Mouse (Mus musculus) cerebellum, adult (tissue): Measurements from ENCODE around the gene Pheta2.
A peak's percentile ranks its signal among the peaks of the same experiment; 100 is the strongest.
"Not testable (repeated sequence)": the region's sequence is repeated elsewhere in the genome, so short reads cannot be mapped to it uniquely, and the experiment has no call there.

ENCODE experiments used
- ATAC-seq: cut with Nextera tagmentation; 2 replicates; pipeline ENCODE4 v1.9.2; 2017; ENCODE audit warnings: mild to moderate bottlenecking, moderate library complexity, mixed read lengths; ENCODE audit not compliant: insufficient number of reproducible peaks, low FRiP score, low TSS enrichment

Pheta2 gene

DNA sequence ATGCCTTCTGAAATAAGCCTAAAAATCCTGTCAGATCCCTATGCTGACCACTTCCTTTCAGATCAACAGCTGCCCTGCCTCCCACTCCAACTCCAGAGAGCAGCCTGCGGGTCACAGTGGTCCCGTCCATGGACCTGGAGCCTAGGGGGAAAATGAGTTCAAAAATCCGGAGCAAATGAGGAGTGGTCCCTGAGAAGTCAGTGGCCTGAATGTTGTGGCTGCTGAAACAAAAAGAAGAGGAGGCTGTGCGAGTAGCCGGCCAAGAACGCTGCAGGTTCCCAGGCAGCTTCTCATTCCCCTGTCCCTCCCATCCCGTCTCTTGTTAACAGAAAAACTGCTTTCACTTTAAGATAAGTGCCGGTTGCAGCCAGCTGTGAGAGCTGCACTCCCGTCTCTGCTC, 25.8 kb downstream of the Pheta2 start:
- ATAC-seq, result not testable (repeated sequence)

DNA sequence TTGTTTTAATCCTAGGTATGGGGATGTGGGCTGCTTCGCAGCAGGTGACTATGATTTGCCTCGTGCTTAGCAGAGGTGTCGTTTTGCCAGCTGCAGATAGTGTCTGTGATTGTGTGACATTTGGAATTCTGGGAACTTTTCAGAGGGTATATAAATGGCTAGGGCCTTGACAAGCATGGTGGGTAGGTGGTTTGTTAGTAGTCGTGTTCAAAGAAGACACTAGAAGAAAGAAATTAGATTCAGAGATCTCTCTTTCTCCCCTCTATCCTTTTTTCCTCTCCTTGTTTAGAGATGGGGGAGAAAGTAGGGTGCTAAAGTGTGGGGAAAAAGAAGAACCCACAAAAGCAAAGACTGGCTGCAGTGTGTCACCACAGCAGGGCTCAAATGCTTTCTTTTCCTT, 29.4 kb downstream of the Pheta2 start:
- no peak for ATAC-seq

DNA sequence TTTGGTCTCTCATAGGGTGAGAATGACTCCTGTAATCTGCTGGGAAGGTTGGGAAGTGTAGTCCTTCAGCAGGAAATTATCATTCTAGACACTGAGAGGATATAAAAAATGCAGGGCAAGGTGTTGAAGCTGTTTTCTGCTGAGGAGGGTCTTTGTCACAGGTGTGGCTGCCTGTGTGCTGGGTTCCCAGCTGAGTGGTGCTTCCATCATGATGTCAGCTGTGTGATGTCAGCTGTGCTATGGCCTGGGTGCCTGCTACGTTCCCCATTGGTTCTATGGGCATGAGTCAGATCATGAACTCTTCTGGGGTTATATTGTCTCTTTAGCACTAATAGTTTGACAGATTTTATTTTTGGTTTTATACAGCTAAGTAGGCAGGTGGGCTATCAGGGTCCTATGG, 30.1 kb downstream of the Pheta2 start:
- ATAC-seq, result no peak

DNA sequence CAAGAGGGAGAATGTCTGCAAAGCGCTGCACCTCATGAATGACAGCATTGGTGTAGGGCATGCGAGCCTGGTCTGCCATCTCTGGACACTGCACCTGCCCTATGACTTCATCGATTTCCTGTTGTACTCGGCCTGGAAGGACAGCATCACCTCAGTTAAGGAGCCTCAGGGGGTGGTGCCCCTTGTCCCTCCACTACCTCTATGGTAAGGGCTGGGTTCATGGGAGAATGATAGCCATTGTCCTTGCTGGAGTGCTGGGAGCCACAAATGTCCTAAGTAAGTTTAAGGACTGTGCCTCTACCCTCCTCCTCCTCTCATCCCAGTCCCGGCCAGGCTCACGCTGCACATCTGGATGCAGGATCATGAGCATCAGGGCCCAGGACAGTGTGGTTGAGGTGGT, 33.7 kb downstream of the Pheta2 start:
- ATAC-seq, result no peak

GRCm38 (mm10) chr15:82372991-82373390, 34.2 kb downstream of the Pheta2 start:
- ATAC-seq, result no peak

- ATAC-seq, result no peak
Measured at GRCm38 (mm10) chr15:82374437-82374836, 35.7 kb downstream of the Pheta2 start.

GRCm38 (mm10) chr15:82375855-82376254, 37.1 kb downstream of the Pheta2 start:
- ATAC-seq, result no peak

DNA sequence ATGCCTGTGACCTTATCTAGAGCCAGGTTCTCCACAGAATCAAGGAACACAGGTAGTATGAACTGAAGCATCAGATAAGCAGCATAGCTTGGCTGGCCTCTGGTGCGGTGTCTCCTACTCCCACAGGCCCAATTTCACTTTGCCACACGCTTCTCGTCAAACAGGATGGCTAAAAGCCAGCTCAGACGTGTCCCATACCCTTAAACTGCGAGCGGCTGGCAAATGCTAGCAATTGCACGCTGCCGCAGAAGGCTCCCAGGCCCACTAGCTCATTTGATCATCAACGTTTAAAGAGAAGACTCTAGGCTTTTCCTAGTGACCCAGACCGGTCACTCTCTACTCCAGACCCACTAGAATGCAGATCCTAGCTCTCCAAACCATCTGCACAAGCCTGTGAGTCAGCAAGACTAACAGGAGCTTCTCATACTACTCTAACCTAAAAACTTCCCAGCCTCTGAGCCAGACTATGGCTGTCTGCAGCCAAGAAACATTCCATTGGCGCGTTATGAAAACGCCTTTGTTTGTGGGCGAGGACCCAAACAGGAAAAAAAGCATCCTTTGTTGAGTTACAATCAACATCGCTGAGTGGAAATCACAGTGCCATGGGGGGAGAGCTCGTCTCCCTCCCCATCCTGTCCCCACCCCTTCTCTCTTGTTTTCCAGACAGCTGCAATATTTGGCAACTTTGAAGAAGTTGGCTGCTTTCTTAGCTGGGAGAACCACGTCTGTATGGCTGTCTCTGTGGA, 37.8 kb downstream of the Pheta2 start:
- ATAC-seq, result no peak

GRCm38 (mm10) chr15:82377701-82378100, 39.0 kb downstream of the Pheta2 start:
- no peak for ATAC-seq

- no peak for ATAC-seq
Measured at GRCm38 (mm10) chr15:82378261-82379180, 39.8 kb downstream of the Pheta2 start.

DNA sequence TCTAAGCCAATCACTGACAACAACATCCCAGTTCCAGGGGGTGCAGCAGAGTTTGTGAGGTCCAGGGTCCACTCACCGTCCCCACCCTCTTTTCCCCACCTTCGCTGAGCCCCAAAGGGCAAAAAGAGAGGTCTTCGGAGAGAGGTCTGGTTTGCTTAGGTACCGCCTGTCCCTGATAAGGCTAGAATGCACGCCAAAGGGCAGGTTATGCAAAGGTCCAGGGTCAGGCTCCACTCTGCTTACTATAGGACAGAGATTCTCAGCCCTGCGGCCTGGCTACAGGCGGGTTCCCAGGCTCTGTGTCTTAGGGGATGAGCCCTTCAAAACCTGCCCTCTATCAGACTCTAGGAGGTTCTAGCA, 40.7 kb downstream of the Pheta2 start:
- ATAC-seq, result no peak

GRCm38 (mm10) chr15:82379871-82380713, 41.4 kb downstream of the Pheta2 start, which contains the start of gene Cyp2d22:
Gene Cyp2d22 (minus strand): TSS chr15:82380260.
- ATAC-seq, result peak; percentile 81

DNA sequence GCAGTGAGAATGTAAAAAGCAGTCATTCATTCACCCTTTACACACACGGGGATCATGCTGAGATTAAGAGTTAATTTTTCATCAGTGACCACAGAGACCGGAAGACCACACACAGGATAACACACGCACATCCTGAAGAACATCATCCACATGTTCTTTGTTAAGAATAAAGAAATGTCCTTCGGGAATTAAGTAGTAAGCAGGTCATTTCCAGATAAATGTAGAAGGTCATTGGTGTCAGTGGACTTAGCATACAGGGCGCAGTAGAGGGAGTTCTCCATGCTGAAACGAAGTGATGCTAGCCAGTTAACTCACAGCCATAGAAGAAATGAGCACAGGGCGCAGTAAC, 41.9 kb downstream of the Pheta2 start:
- no peak for ATAC-seq

DNA sequence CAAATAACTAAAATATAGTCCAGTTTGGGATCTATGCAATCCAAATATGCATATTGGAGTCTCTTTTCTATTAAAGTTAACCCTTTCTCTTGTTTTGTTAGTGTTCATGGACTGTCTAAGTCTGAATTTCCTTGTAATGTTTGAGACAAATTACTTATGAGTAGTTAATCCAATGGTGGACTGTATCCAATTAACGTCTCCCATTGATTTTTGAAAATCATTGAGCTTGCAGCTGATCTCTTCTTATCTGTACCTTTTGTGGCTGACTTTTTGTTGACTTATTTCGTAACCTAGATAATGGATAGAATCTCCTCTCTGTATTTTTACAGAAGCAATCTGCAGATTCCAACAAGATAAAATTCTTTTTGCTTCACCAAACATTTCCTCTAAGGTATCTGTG, 43.7 kb downstream of the Pheta2 start:
- ATAC-seq, result no peak

GRCm38 (mm10) chr15:82385729-82386128, 47.0 kb downstream of the Pheta2 start:
- no peak for ATAC-seq

- ATAC-seq, result not testable (repeated sequence)
Measured at GRCm38 (mm10) chr15:82389916-82390315, 51.2 kb downstream of the Pheta2 start.

- ATAC-seq, result not testable (repeated sequence)
Measured at GRCm38 (mm10) chr15:82393922-82394321, 55.2 kb downstream of the Pheta2 start, which contains the start of gene Cyp2d11. Gene Cyp2d11 (minus strand): TSS chr15:82394022.
